Mouse (Mus musculus): ENCODE data around the gene Gm20521. TPM values are rescaled to one million over a fixed set of nuclear protein-coding genes. Genes with fewer than 3 reads are reported as not detected.
A peak's percentile ranks its signal among the peaks of the same experiment; 100 is the strongest.

The Gm20521 gene
- polyA plus RNA-seq, 1 experiment = 0.50 TPM

DNA sequence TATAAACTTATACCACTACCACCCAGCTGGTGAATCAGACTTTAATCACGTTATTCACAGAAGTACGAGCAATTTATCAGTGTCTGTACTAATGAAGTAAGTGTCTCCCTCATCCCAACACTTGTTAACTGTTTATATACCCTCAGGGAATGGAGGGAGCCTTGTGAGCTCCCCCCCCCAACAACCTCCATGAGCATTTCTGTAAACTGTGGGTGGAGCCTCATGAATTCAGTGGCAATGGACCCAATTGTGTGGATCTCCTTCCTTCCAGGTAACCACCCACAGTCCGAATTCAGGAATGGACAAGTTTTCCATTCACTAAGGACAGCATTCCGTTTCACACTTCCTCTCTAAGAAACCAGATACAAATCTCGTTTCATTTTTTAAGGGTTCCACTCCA, 17.6 kb upstream of the Gm20521 start:
- no peak overlapping the region for H3K27ac ChIP-seq (ENCODE audit: insufficient read depth, low read length)
- H3K4me1 ChIP-seq (ENCODE audit: control insufficient read depth, insufficient read depth, low read length) = no peaks in the 10 kb centered on the region
- TF ChIP-seq CTCF (IDR thresholded peaks at IDR 0.05; ENCODE audit: extremely low read depth, insufficient read depth, low read length) = no peak
- TF ChIP-seq POLR2A (IDR thresholded peaks at IDR 0.05; ENCODE audit: extremely low read depth, insufficient read depth, low read length) = no peak
- H3K4me3 ChIP-seq (ENCODE audit: insufficient read depth, low read length) = no peak overlapping the region

- Histone ChIP-seq H3K27ac (ENCODE audit: insufficient read depth, low read length) (no peak overlapping the region), H3K4me3 (ENCODE audit: insufficient read depth, low read length) (no peak overlapping the region), H3K4me1 (ENCODE audit: control insufficient read depth, insufficient read depth, low read length) (no peaks in the 10 kb centered on the region)
- no peak for TF ChIP-seq POLR2A (IDR thresholded peaks at IDR 0.05; ENCODE audit: extremely low read depth, insufficient read depth, low read length)
- TF ChIP-seq CTCF (IDR thresholded peaks at IDR 0.05; ENCODE audit: extremely low read depth, insufficient read depth, low read length) = no peak
Observed at GRCm38 (mm10) chr14:54866268-54866667, 17.0 kb upstream of the Gm20521 start.

- Histone ChIP-seq H3K4me3 (ENCODE audit: insufficient read depth, low read length) (no peak overlapping the region), H3K4me1 (ENCODE audit: control insufficient read depth, insufficient read depth, low read length) (no peaks in the 10 kb centered on the region), H3K27ac (ENCODE audit: insufficient read depth, low read length) (no peak overlapping the region)
- TF ChIP-seq POLR2A (IDR thresholded peaks at IDR 0.05; ENCODE audit: extremely low read depth, insufficient read depth, low read length) (no peak), CTCF (IDR thresholded peaks at IDR 0.05; ENCODE audit: extremely low read depth, insufficient read depth, low read length) (0 out of 2 replicates have a peak, but pooled peaks have one; percentile 19)
Observed at GRCm38 (mm10) chr14:54866936-54867335, 16.3 kb upstream of the Gm20521 start.

DNA sequence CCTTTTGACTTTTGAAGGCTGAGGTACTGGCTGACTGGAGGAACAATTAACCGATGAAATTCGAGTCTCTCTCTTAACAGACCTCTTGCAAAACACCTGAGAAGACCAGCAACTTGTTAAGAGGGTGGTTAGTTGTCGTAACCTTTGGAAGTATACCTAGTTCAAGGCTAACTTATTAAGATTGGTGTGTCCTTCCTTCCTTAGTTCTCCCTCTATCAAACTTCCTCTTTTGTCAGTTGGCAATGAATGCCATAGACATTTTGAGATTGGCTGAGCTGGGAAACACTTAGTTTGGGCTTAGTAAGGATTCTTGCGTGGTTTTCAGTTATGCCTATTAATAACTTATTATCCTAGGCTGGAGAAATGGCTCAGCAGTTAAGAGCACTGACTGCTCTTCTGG, 15.2 kb upstream of the Gm20521 start:
- Histone ChIP-seq H3K4me3 (ENCODE audit: insufficient read depth, low read length) (no peak overlapping the region), H3K4me1 (ENCODE audit: control insufficient read depth, insufficient read depth, low read length) (no peaks in the 10 kb centered on the region), H3K27ac (ENCODE audit: insufficient read depth, low read length) (no peak overlapping the region)
- TF ChIP-seq CTCF (IDR thresholded peaks at IDR 0.05; ENCODE audit: extremely low read depth, insufficient read depth, low read length) (no peak), POLR2A (IDR thresholded peaks at IDR 0.05; ENCODE audit: extremely low read depth, insufficient read depth, low read length) (no peak)

GRCm38 (mm10) chr14:54870861-54871260, 12.4 kb upstream of the Gm20521 start, which contains the start of gene Homez:
Homez (minus strand) TSS chr14:54870961.
- H3K4me1 ChIP-seq (ENCODE audit: control insufficient read depth, insufficient read depth, low read length) = no peaks in the 10 kb centered on the region
- no peak within 1 kb of the TSS for H3K27ac ChIP-seq (ENCODE audit: insufficient read depth, low read length)
- no peak within 1 kb of the TSS for H3K4me3 ChIP-seq (ENCODE audit: insufficient read depth, low read length)
- TF ChIP-seq CTCF (IDR thresholded peaks at IDR 0.05; ENCODE audit: extremely low read depth, insufficient read depth, low read length) (no peak), POLR2A (IDR thresholded peaks at IDR 0.05; ENCODE audit: extremely low read depth, insufficient read depth, low read length) (no peak)

DNA sequence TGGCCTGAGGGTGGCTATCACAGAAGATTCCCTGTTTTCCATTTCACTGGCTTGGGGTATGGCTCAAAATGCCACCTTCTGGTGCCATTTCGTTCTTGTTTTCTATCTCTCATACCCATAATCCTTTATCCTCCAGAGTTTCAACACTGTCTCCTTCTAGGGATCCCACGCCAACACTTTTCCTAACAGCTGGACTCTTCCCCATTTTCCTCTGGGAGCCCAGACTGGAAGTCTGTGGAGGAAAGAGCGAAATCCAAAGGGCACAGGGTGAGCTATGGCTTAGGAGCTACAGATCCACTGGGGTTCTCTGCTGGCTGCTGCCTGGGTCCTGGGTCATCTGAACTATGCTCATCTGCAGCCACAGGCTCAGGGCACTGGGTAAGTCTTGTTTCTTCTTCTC, 9.1 kb upstream of the Gm20521 start:
- H3K4me3 ChIP-seq (ENCODE audit: insufficient read depth, low read length) = no peak overlapping the region
- H3K27ac ChIP-seq (ENCODE audit: insufficient read depth, low read length) = no peak overlapping the region
- H3K4me1 ChIP-seq (ENCODE audit: control insufficient read depth, insufficient read depth, low read length) = no peaks in the 10 kb centered on the region; the same call in 1 of the 2 replicates
- TF ChIP-seq CTCF (IDR thresholded peaks at IDR 0.05; ENCODE audit: extremely low read depth, insufficient read depth, low read length) (no peak), POLR2A (IDR thresholded peaks at IDR 0.05; ENCODE audit: extremely low read depth, insufficient read depth, low read length) (no peak)

DNA sequence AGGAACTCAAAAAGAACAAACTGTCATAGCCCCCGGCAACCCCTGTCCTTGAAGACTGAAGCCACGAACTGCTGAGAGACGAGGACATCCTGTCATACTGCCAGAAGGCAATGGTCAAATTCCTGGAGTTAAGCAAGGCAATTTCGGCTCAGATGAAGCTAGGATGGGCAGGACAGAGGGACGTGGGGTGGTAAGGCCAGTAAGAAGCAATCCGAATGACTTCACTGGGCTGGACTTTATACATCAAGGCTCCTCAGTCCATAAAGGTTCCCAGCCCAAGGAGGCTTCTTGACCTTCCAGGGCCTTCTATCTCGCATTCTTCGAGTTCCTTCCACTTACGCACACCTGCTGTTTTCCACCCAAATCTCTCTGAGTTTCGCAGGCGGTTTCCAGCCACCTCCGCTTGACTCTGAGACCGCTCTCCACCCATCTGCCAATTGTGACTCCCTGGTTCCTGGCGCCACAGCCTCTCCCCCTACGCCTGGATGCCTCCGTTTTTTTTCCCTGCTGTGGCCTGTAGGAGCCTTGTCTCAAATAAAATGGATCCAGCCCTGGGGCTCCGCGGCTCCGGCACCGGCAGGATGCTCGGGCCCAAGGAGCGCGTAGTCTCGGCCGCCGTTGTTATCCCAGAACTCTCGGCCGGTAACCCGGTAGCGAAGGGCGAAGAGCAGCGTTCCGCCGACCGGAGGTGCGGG, 7.2 kb upstream of the Gm20521 start:
- no peaks in the 10 kb centered on the region; the same call in 1 of the 2 replicates for H3K4me1 ChIP-seq (ENCODE audit: control insufficient read depth, insufficient read depth, low read length)
- no peak for TF ChIP-seq CTCF (IDR thresholded peaks at IDR 0.05; ENCODE audit: extremely low read depth, insufficient read depth, low read length)
- H3K27ac ChIP-seq (ENCODE audit: insufficient read depth, low read length) = peak overlapping the region; percentile 91
- H3K4me3 ChIP-seq (ENCODE audit: insufficient read depth, low read length) = peak overlapping the region; percentile 72

DNA sequence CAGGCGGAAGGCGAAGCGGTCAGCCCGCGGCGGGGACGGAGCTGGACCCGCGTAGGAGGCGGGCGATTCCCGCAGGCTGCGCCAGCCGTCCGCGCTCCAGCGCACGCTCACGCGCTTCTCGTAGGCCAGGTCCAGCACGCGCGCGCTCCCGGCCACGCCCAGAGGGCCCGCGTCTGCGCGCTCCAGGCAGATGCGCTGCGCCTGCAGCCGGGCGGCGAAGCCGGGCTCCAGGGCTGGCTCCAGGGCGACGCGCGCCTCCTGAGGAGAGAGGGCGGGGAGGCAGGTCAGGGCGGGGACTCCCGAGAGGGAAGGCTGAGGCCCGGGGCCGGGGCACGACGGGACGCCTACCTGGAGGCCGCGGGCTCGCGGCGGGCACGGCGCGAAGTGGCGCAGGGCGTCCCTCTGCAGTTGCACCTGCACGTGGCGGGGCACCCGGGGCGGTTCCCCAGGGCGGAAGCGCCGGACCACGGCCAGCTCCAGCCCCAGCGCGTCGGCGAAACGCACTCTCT, 6.6 kb upstream of the Gm20521 start:
- Histone ChIP-seq H3K4me1 (ENCODE audit: control insufficient read depth, insufficient read depth, low read length) (no peaks in the 10 kb centered on the region; the same call in 1 of the 2 replicates), H3K4me3 (ENCODE audit: insufficient read depth, low read length) (peak overlapping the region; percentile 72), H3K27ac (ENCODE audit: insufficient read depth, low read length) (peak overlapping the region; percentile 91)
- TF ChIP-seq CTCF (IDR thresholded peaks at IDR 0.05; ENCODE audit: extremely low read depth, insufficient read depth, low read length) (no peak), POLR2A (IDR thresholded peaks at IDR 0.05; ENCODE audit: extremely low read depth, insufficient read depth, low read length) (peak; percentile 72)

DNA sequence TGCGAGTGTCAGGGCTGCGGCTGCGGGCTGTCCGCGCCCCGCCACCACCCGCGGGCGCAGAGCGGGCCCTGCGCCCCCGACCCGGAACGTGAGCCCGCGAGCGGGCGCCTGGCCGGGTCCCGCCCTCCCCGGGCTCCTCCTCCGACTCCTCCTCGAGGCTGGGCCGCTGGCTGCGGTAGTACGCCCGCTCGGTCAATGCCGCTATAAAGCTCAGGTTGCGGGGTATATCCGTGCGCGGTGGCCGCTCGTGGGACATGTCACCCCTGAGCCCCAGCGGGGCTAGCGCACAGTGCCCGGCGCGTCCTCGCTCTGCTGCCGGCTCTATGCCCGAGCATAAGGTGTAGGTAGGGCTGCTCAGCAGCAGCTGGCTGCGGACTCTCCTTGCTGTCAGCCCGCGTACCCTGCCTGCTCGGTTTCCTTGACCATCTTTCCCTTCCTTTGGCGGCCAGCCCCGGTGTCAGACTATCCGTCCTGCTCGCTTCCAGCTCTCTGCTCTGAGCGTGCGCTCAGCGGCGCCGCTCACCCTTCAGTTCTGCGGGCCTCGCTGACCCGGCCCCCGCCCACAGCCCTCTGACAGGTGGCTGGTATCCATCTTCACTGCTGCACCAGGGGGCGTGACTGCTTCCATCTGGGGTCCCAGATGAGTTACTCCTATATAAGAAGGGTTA, 6.1 kb upstream of the Gm20521 start, which contains the start of gene Ppp1r3e:
TSS of gene Ppp1r3e (minus strand) at position 503 of the 668 bp plus-strand sequence.
- H3K4me3 ChIP-seq (ENCODE audit: insufficient read depth, low read length) = peak within 1 kb of the TSS; percentile 72
- H3K27ac ChIP-seq (ENCODE audit: insufficient read depth, low read length) = peak within 1 kb of the TSS; percentile 91
- no peaks in the 10 kb centered on the region; the same call in 1 of the 2 replicates for H3K4me1 ChIP-seq (ENCODE audit: control insufficient read depth, insufficient read depth, low read length)
- no peak for TF ChIP-seq CTCF (IDR thresholded peaks at IDR 0.05; ENCODE audit: extremely low read depth, insufficient read depth, low read length)
- TF ChIP-seq POLR2A (IDR thresholded peaks at IDR 0.05; ENCODE audit: extremely low read depth, insufficient read depth, low read length) = no peak; the same call in 1 of the 2 replicates
